8 mouse cellular contexts compared by ENCODE assay signal in genomic region chr3:90265034-90265931, GRCm38 (mm10). TPM values are rescaled to one million over a fixed set of nuclear protein-coding genes. Genes with fewer than 3 reads are reported as not detected.
DNase-seq lines count a peak whose midpoint lies in the region; ATAC-seq and TF ChIP-seq lines count a peak whose summit lies in the region.

Dennd4b (plus strand) TSS chr3:90265185.

- DNase-seq in G1E (ENCODE audit: low spot score): peak; percentile 88
- DNase-seq in cerebellum, adult 2 months: peak; percentile 91 to 96
- DNase-seq in forebrain, postnatal 0 days: peak; percentile 85
- peak; percentile 95 for DNase-seq in heart, postnatal 36 days
- peak; percentile 83 to 91 for DNase-seq in layer of hippocampus, adult 2 months (ENCODE audit: low spot score in 2 of 2)
- DNase-seq in lung, adult 2 months: peak; percentile 92
- DNase-seq in testis, postnatal 10 days (ENCODE audit: low spot score): peak; percentile 97

- H3K4me1 ChIP-seq in G1E (ENCODE audit: insufficient read depth, low read depth, low read length): peaks cover 56% of the 10 kb centered on the region
- H3K4me1 ChIP-seq in cerebellum, adult 2 months (ENCODE audit: control insufficient read depth, insufficient read depth, low read length): peaks cover 20% of the 10 kb centered on the region
- H3K4me1 ChIP-seq in forebrain, postnatal 0 days (ENCODE audit: insufficient read depth): peaks cover 7% of the 10 kb centered on the region
- peaks cover 4% of the 10 kb centered on the region for H3K4me1 ChIP-seq in lung, adult 2 months (ENCODE audit: control insufficient read depth, insufficient read depth, low read length)
- H3K4me1 ChIP-seq in neural tube, embryonic 15.5 days: peaks cover 13% of the 10 kb centered on the region

- peaks cover 74% of the 10 kb centered on the region for H3K36me3 ChIP-seq in G1E (replicated peaks)
- peaks cover 46% of the 10 kb centered on the region for H3K36me3 ChIP-seq in forebrain, postnatal 0 days (ENCODE audit: insufficient read depth)
- H3K36me3 ChIP-seq in neural tube, embryonic 15.5 days: peaks cover 49% of the 10 kb centered on the region

- peak within 1 kb of the TSS; percentile 100 for H3K27ac ChIP-seq in cerebellum, adult 2 months (ENCODE audit: insufficient read depth, low read length)
- H3K27ac ChIP-seq in forebrain, postnatal 0 days (ENCODE audit: low read depth, low read length): peak within 1 kb of the TSS; percentile 91
- H3K27ac ChIP-seq in layer of hippocampus, adult 2 months: peak within 1 kb of the TSS; percentile 98
- H3K27ac ChIP-seq in neural tube, embryonic 15.5 days (replicated peaks): peak within 1 kb of the TSS; percentile 97

- H3K27me3 ChIP-seq in G1E (ENCODE audit: insufficient read depth, low read length): no peaks in the 10 kb centered on the region
- H3K27me3 ChIP-seq in cerebellum, adult 2 months (ENCODE audit: control insufficient read depth, insufficient read depth, low read length): no peaks in the 10 kb centered on the region
- H3K27me3 ChIP-seq in forebrain, postnatal 0 days (ENCODE audit: insufficient read depth, low read length): no peaks in the 10 kb centered on the region
- no peaks in the 10 kb centered on the region for H3K27me3 ChIP-seq in neural tube, embryonic 15.5 days (replicated peaks)

- peak within 1 kb of the TSS; percentile 80 for H3K4me3 ChIP-seq in G1E (ENCODE audit: low read depth, low read length)
- peak within 1 kb of the TSS; percentile 95 for H3K4me3 ChIP-seq in cerebellum, adult 2 months (replicated peaks; ENCODE audit: insufficient read depth, low read depth, low read length)
- peak within 1 kb of the TSS; percentile 94 for H3K4me3 ChIP-seq in forebrain, postnatal 0 days (ENCODE audit: low read depth, low read length)
- peak within 1 kb of the TSS; percentile 84 for H3K4me3 ChIP-seq in layer of hippocampus, adult 2 months
- peak within 1 kb of the TSS; percentile 76 for H3K4me3 ChIP-seq in lung, adult 2 months (replicated peaks; ENCODE audit: extremely low read depth, low read depth, low read length)
- peak within 1 kb of the TSS; percentile 83 for H3K4me3 ChIP-seq in neural tube, embryonic 15.5 days (replicated peaks)

- peak; percentile 83 for TF ChIP-seq CTCF in G1E (IDR thresholded peaks at IDR 0.05; ENCODE audit: low read depth, low read length)
- peak; percentile 83 for TF ChIP-seq CTCF in cerebellum, adult 2 months (IDR thresholded peaks at IDR 0.05; ENCODE audit: borderline replicate concordance, insufficient read depth, low read depth, low read length)
- peak; percentile 88 for TF ChIP-seq CTCF in forebrain, postnatal 0 days (IDR thresholded peaks at IDR 0.05; ENCODE audit: low read depth)
- TF ChIP-seq CTCF in layer of hippocampus, adult 2 months (conservative IDR thresholded peaks at IDR 0.05): peak; percentile 87
- TF ChIP-seq CTCF in lung, adult 2 months (IDR thresholded peaks at IDR 0.05; ENCODE audit: insufficient read depth, low read length): peak; percentile 63

- H3K4me2 ChIP-seq in forebrain, postnatal 0 days (ENCODE audit: low read depth): peak within 1 kb of the TSS; percentile 93
- H3K4me2 ChIP-seq in neural tube, embryonic 15.5 days: peak within 1 kb of the TSS; percentile 74

- H3K9ac ChIP-seq in forebrain, postnatal 0 days: peak within 1 kb of the TSS; percentile 88
- peak within 1 kb of the TSS; percentile 89 for H3K9ac ChIP-seq in neural tube, embryonic 15.5 days (replicated peaks)

- peak; percentile 82 for ATAC-seq in G1E (ENCODE audit: extremely low read depth, insufficient number of reproducible peaks, low FRiP score, poor library complexity, severe bottlenecking)
- ATAC-seq in forebrain, postnatal 0 days: peak; percentile 87
- ATAC-seq in neural tube, embryonic 15.5 days (ENCODE audit: low FRiP score): peak; percentile 88

- TF ChIP-seq POLR2A in cerebellum, adult 2 months (IDR thresholded peaks at IDR 0.05; ENCODE audit: borderline replicate concordance, insufficient read depth, low read length): peak; percentile 80
- TF ChIP-seq POLR2A in lung, adult 2 months (IDR thresholded peaks at IDR 0.05; ENCODE audit: borderline replicate concordance, extremely low read depth, low read depth, low read length): peak; percentile 87; the same call in 1 of the 2 replicates

- no peaks in the 10 kb centered on the region for H3K9me3 ChIP-seq in G1E (replicated peaks)
- H3K9me3 ChIP-seq in forebrain, postnatal 0 days (ENCODE audit: low read length): no peaks in the 10 kb centered on the region
- H3K9me3 ChIP-seq in neural tube, embryonic 15.5 days (replicated peaks): no peaks in the 10 kb centered on the region

- intact Hi-C loops in heart, postnatal 36 days (cut with DNase I): loop anchor here (1.0 to 5.0 kb wide), 4 partner anchors 27 to 202 kb away; partner anchors contain the start of gene Npr1

- under 1% methylated on average over 82 of the region's 87 CpGs for WGBS in cerebellum, adult 2 months
- WGBS in forebrain, postnatal 0 days: 0% methylated on average over 72 of the region's 87 CpGs
- WGBS in lung, adult 2 months: under 1% methylated on average over 79 of the region's 87 CpGs
- WGBS in neural tube, embryonic 15.5 days: under 1% methylated on average over 66 of the region's 87 CpGs

RNA-seq across cellular contexts. Expression of gene Dennd4b, which starts in this region (rescaled TPM):
- total RNA-seq in G1E (2014; fragmentation: Nextera tagmentation): 42.3 and 68.2 TPM in 2 replicates
- 9.8 and 15.2 TPM in 2 replicates for total RNA-seq in G1E (2017)
- 73.7 and 105 TPM in 2 replicates for polyA plus RNA-seq in G1E (2012)
- polyA plus RNA-seq in cerebellum, adult 2 months (2012; rRNA removed): 65.4 and 77.0 TPM in 2 replicates
- total RNA-seq in forebrain, postnatal 0 days (2014; rRNA removed): 20.1 and 29.8 TPM in 2 replicates
- 4.4 and 5.1 TPM in 2 replicates for polyA plus RNA-seq in forebrain, postnatal 0 days (2015; fragmentation: Nextera tagmentation; extraction: Ambion mirVana)
- total RNA-seq in heart, postnatal 36 days (2021): 10 to 100 TPM; 34.0 to 34.5 TPM
- total RNA-seq in layer of hippocampus, adult 2 months (2021): 10 to 100 TPM; 33.7 to 35.6 TPM
- 37.5 and 39.6 TPM in 2 replicates for polyA plus RNA-seq in lung, adult 2 months (2012; rRNA removed)
- 7.3 and 9.0 TPM in 2 replicates for polyA plus RNA-seq in neural tube, embryonic 15.5 days (2015; fragmentation: Nextera tagmentation; extraction: Ambion mirVana)

Comparison
In these comparisons a context has a peak if more than half of its experiments do, and no peak if none do; other contexts are left out.
1. Peak in every context shown above with its lines: DNase-seq, ATAC-seq, H3K4me3 ChIP-seq and H3K27ac ChIP-seq.